Mouse (Mus musculus) adrenal gland, postnatal 25 days (tissue): ENCODE results near the gene Etv6. TPM values are rescaled to one million over a fixed set of nuclear protein-coding genes. Genes with fewer than 3 reads are reported as not detected.

Experiments
- DNase-seq: peaks from one replicate; pipeline ENCODE4 v3.0.0; 2021; ENCODE audit warnings: mixed read lengths
- total RNA-seq: library from RNA; stranded (reverse); gene quantifications from 2 replicates; pipeline ENCODE4 v1.2.3, GENCODE M21; 2021

Etv6 gene
- total RNA-seq, 1 experiment from 2014 or later = 40.9 TPM

DNA sequence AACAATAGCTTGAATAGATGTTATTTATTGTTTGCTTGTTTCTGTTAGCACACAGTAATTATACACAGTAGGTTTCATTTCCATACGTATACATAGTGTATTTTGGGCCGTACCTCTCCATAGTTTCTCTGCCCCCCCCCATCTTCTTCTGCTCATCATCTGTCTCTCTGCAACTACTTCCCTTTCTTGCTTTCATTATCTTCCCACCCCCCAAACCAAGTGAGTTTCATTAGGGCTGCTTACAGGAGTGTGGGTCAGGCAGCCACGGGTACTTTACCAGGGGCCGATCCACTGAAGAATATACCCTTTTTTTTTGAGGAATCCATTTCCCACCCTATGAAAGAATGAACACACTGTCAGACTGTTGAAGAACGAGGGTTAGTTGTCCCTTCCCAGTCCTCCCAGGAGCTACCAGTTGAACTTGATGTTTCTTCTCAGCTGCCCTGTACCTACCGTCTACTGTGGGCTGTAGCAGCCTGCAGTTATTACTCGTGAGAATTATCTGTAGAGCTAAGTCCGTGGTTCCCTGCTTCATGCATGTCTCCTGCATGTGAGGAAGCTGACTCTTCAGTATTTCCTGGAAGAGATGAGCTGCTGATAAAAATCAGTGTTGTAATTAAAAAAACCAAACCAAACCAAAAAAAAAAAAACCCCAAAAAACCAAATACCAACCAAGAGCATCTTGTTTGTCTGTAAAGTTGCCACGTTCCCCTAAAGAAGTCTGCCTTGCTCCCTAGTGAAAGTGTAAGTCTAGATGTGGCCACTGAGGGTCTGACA is 9.8 kb downstream of the Etv6 start:
- no peak for DNase-seq

- no peak for DNase-seq
Measured at GRCm38 (mm10) chr6:134046136-134046535, 10.6 kb downstream of the Etv6 start.

GRCm38 (mm10) chr6:134047249-134047648 is 11.7 kb downstream of the Etv6 start:
- no peak for DNase-seq

- DNase-seq = no peak
Measured at GRCm38 (mm10) chr6:134047974-134048373, 12.5 kb downstream of the Etv6 start.

DNA sequence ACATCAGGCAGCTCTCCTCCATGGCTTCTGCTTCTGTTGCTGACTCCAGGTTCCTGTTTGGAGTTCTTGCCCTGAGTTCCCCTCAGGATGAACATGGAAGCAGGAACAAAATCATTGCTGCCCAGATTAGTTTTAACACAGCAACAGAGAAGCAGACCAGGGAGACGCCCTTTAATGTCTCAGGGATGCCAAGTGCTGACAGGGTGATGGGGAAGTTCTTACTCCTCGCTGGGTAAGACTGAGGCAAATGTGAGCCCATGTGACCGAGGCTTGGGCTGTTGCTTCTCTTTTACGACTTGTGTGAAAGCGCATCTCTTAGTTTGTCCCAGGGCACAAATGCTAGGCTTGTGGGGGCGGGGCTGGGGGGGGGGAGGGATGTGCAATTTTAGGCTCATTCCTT is 13.5 kb downstream of the Etv6 start:
- no peak for DNase-seq

DNA sequence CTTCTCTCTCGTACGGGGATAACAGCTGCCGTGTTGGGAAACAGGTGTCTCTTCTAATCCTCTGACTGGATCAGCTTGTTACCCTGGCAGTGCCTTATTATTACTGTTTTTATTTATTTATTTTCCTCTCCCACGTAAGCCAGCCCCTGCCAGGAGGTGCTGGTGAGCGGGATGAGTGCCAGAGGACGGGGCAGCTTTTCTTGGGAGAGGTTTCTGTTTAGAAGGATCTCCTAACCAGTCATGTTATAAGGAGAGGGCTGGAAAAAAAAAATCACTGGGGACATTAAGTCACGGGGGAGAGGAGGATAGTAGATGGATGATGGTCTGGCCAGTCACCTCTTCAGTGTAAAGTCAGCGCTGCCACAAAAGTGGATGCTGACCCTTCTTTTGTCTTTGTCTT is 15.0 kb downstream of the Etv6 start:
- no peak for DNase-seq

DNA sequence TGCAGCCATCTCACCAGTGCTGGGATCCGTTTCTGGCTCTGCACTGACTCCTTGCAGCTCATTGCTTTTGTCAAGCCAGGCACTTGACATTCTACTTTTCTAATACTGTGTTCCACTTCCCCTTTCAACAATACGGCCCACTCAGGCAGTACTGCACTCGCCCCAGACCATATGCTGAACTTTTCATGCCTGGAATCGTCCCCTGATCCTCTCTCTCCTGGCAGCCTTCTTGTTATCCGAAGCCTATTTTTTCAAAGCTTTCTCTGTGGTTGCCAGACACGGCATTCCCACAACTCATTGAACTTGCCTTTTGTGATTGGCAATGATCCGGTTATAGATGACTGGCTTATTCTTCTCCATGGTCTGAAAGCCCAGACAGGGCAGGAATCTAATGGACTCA is 16.4 kb downstream of the Etv6 start:
- no peak for DNase-seq

- DNase-seq = no peak
Measured at GRCm38 (mm10) chr6:134053146-134053545, 17.6 kb downstream of the Etv6 start.

GRCm38 (mm10) chr6:134053566-134053965 is 18.1 kb downstream of the Etv6 start:
- DNase-seq = no peak

GRCm38 (mm10) chr6:134055588-134055987 is 20.1 kb downstream of the Etv6 start:
- DNase-seq = no peak

- no peak for DNase-seq
Measured at GRCm38 (mm10) chr6:134058451-134058850, 23.0 kb downstream of the Etv6 start.

- DNase-seq = no peak
Measured at GRCm38 (mm10) chr6:134058886-134059551, 23.5 kb downstream of the Etv6 start.

GRCm38 (mm10) chr6:134059552-134059891 is 24.0 kb downstream of the Etv6 start:
- no peak for DNase-seq

GRCm38 (mm10) chr6:134060036-134060435 is 24.5 kb downstream of the Etv6 start:
- DNase-seq = no peak

GRCm38 (mm10) chr6:134060811-134061210 is 25.3 kb downstream of the Etv6 start:
- DNase-seq = no peak

- no peak for DNase-seq
Measured at GRCm38 (mm10) chr6:134065018-134065725, 29.7 kb downstream of the Etv6 start.

DNA sequence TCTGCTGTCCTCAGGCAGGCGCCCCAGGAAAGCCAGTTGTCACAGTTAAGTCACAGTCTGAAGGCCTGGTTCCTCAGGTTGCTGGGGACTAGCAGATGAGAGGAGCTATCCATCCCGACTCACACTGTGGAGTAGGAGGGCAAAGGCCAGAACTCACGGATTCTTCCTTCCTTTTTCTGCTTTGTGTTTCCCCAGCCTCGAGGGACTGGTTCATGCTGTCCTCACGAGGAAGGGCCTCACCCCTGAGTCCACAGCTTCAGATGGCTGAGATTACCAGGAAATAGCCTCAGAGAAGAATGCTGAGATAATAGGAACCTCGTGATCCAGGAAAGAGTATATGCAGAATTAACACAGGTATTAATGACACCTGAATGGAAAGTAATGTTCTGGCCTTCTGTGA is 30.6 kb downstream of the Etv6 start:
- no peak for DNase-seq

DNA sequence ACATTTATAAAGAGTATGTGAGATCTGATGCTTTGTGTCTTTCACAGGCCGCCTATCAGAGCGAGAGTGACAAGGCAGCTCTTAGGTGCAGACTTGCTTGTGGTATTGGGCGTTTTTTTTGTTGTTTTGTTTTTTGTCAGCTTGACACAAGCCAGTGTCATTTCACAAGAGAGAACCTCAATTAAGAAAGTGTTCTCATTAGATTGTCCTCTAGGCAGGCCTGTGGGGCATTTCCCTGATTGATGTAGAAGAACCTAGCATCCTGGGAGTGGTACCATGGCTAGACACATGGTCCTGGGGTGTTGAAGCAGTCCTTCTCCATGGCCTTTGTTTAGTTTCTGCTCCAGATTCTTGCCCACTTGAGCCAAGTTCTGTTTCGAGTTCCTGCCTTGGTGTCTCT is 31.5 kb downstream of the Etv6 start:
- DNase-seq = no peak

- DNase-seq = no peak
Measured at GRCm38 (mm10) chr6:134067536-134067935, 32.0 kb downstream of the Etv6 start.

- DNase-seq = no peak
Measured at GRCm38 (mm10) chr6:134072439-134072838, 36.9 kb downstream of the Etv6 start.

- no peak for DNase-seq
Measured at GRCm38 (mm10) chr6:134072906-134073305, 37.4 kb downstream of the Etv6 start.

DNA sequence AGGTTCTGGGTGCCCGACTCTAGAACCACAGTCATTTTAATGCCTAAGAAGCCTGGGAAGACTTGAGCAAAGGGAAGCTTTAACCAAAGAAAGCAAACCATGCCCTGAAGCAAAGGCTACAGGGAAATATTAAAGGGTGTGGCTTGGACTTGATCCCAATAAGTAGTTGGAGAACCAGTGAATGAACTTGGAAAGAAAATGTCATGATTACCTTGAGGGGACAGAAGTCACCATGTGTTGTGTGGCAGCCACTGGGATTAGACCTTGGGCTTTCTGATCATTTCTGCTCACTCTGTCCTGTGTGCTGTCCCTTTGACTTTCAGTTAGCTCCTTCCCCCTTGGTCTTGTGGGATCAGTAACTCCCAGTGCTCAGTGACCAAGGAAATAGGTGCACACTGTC is 38.9 kb downstream of the Etv6 start:
- DNase-seq = no peak

DNA sequence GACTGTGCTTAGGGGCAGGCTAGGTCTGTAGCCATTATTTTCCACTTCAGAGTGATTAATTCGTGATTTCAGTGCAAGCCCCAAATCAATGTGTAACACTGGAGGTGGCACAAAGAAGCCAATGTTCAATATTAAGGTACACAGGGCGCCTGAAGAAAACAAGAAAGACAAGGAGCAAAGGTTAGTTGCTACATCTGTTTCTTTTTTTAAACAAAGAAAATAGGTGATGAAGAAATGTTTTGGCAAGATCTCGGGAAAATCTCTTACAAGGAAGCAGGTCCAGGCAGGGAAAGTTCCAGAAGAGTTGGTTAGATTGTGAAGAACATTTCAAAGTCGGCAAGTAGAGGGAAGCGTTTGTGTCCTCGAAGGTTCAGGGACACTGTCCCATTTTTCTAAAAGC is 39.5 kb downstream of the Etv6 start:
- DNase-seq = no peak

GRCm38 (mm10) chr6:134078016-134078415 is 42.5 kb downstream of the Etv6 start:
- no peak for DNase-seq
